Mouse (Mus musculus): ENCODE data around the gene Mtif3. TPM values are rescaled to one million over a fixed set of nuclear protein-coding genes. Genes with fewer than 3 reads are reported as not detected.

Gene Mtif3
- polyA plus RNA-seq, 1 experiment from 2014 or later: 29.9 TPM

GRCm38 (mm10) chr5:146905486-146906172 is 58.0 kb downstream of the Mtif3 start:
- Histone ChIP-seq H3K4me2 (replicated peaks; ENCODE audit: low read depth) (no peak overlapping the region), H3K4me1 (replicated peaks; ENCODE audit: control insufficient read depth, insufficient read depth, low read length) (no peaks in the 10 kb centered on the region), H3K27ac (ENCODE audit: low read depth, low read length) (no peak overlapping the region), H3K36me3 (ENCODE audit: control insufficient read depth, insufficient read depth) (no peaks in the 10 kb centered on the region), H3K27me3 (replicated peaks; ENCODE audit: control insufficient read depth, insufficient read depth, low read length) (no peaks in the 10 kb centered on the region), H3K9me3 (ENCODE audit: control insufficient read depth) (no peaks in the 10 kb centered on the region), H3K9ac (ENCODE audit: low read depth, low read length) (no peak overlapping the region), H3K4me3 (ENCODE audit: low read depth, low read length) (no peak overlapping the region)
- TF ChIP-seq CTCF (IDR thresholded peaks at IDR 0.05; ENCODE audit: low read depth): peak; percentile 97
- 20% methylated on average over 14 of the region's 14 CpGs for WGBS
- ATAC-seq: peak; percentile 31; the same call in 1 of the 2 replicates

DNA sequence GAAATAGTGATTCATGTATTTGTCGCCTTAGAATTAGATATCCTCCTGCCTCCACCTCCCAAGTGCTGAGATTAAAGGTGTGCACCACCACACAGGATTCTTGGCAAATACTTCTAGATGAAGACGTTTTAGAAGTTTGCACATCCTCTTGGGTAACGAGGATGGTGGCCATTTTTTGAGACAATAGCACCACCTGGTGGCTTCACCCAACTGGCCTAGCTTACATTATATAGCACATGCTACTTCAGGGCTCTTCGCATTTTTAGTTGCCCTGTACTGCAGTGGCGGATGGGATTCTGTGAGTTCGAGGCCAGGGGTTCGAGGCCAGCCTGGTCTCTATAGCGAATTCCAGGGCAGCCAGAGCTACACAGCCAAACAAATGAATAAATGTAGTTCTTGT is 59.2 kb downstream of the Mtif3 start:
- no peaks in the 10 kb centered on the region for H3K9me3 ChIP-seq (ENCODE audit: control insufficient read depth)
- no peaks in the 10 kb centered on the region for H3K27me3 ChIP-seq (replicated peaks; ENCODE audit: control insufficient read depth, insufficient read depth, low read length)
- no peaks in the 10 kb centered on the region for H3K4me1 ChIP-seq (replicated peaks; ENCODE audit: control insufficient read depth, insufficient read depth, low read length)
- H3K36me3 ChIP-seq (ENCODE audit: control insufficient read depth, insufficient read depth): no peaks in the 10 kb centered on the region
- TF ChIP-seq CTCF (IDR thresholded peaks at IDR 0.05; ENCODE audit: low read depth): peak; percentile 90
- no peak overlapping the region for H3K4me2 ChIP-seq (replicated peaks; ENCODE audit: low read depth)
- ATAC-seq: peak; percentile 49
- 27% methylated on average over 8 of the region's 8 CpGs for WGBS
- H3K27ac ChIP-seq (ENCODE audit: low read depth, low read length): no peak overlapping the region
- no peak overlapping the region for H3K4me3 ChIP-seq (ENCODE audit: low read depth, low read length)
- no peak overlapping the region for H3K9ac ChIP-seq (ENCODE audit: low read depth, low read length)

Other genes with a start within 250 kb of the Mtif3 start
- gene Usp12, start 168.8 kb downstream of the Mtif3 start, polyA plus RNA-seq (2015; fragmentation: Nextera tagmentation; extraction: Ambion mirVana): 21.7 and 24.0 TPM in 2 replicates
- 426 and 430 TPM in 2 replicates for gene Rpl21, start 130.9 kb downstream of the Mtif3 start, polyA plus RNA-seq (2015; fragmentation: Nextera tagmentation; extraction: Ambion mirVana)
- 17.6 TPM in 2 replicates for gene Rasl11a, start 118.7 kb downstream of the Mtif3 start, polyA plus RNA-seq (2015; fragmentation: Nextera tagmentation; extraction: Ambion mirVana)
- gene Gtf3a, start 15.1 kb downstream of the Mtif3 start, polyA plus RNA-seq (2015; fragmentation: Nextera tagmentation; extraction: Ambion mirVana): 64.9 and 66.6 TPM in 2 replicates
- gene Lnx2, start 112.8 kb upstream of the Mtif3 start, polyA plus RNA-seq (2015; fragmentation: Nextera tagmentation; extraction: Ambion mirVana): 9.7 and 10.2 TPM in 2 replicates
- 116 and 118 TPM in 2 replicates for gene Polr1d, start 113.2 kb upstream of the Mtif3 start, polyA plus RNA-seq (2015; fragmentation: Nextera tagmentation; extraction: Ambion mirVana)
- gene Gsx1, start 224.9 kb upstream of the Mtif3 start, polyA plus RNA-seq (2015; fragmentation: Nextera tagmentation; extraction: Ambion mirVana): not detected in 2 replicates

Measured in intestine, postnatal 0 days (tissue).